Mouse (Mus musculus) megakaryocyte, embryonic 14.5 days (primary cell): ENCODE measurements around the gene AL732309.1.

ENCODE experiments used
- FLI1 ChIP-seq: IDR thresholded peaks from 2 replicates; pipeline ENCODE4 v1.6.1; 2012; ENCODE audit warnings: low read length, inconsistent platforms, mixed read lengths
- GATA1 ChIP-seq: IDR thresholded peaks from 3 replicates; pipeline ENCODE4 v1.6.1; 2012; ENCODE audit warnings: mixed read lengths, low read length, inconsistent platforms, borderline replicate concordance

GRCm38 (mm10) chr2:25288734-25289345 lies 42.2 kb upstream of the AL732309.1 start:
- TF ChIP-seq GATA1 (no peak), FLI1 (no peak)
